Mouse (Mus musculus) kidney, adult 11 months (tissue): ENCODE data around the gene Rps3.
A peak's percentile ranks its signal among the peaks of the same experiment; 100 is the strongest.

Experiments used
- DNase-seq: peaks from one replicate; pipeline ENCODE4 v3.0.0; 2022

Rps3 gene

GRCm38 (mm10) chr7:99438881-99439280, 44.7 kb downstream of the Rps3 start:
- DNase-seq, result no peak

GRCm38 (mm10) chr7:99436530-99436929, 47.0 kb downstream of the Rps3 start:
- DNase-seq, result no peak

- peak; percentile 21 for DNase-seq
These were observed 48.8 kb downstream of the Rps3 start for GRCm38 (mm10) chr7:99434672-99435250.

- no peak for DNase-seq
These were observed 50.7 kb downstream of the Rps3 start for GRCm38 (mm10) chr7:99432863-99433262.

GRCm38 (mm10) chr7:99432248-99432647, 51.3 kb downstream of the Rps3 start:
- no peak for DNase-seq

- no peak for DNase-seq
These were observed 53.3 kb downstream of the Rps3 start for GRCm38 (mm10) chr7:99430246-99430645.

- no peak for DNase-seq
These were observed 53.8 kb downstream of the Rps3 start for GRCm38 (mm10) chr7:99429786-99430185.

GRCm38 (mm10) chr7:99428836-99429235, 54.7 kb downstream of the Rps3 start:
- no peak for DNase-seq

- DNase-seq, result no peak
These were observed 55.6 kb downstream of the Rps3 start for GRCm38 (mm10) chr7:99427987-99428386.
